Mouse (Mus musculus) lung, embryonic 14.5 days (tissue): Measurements from ENCODE around the gene H2-T22. TPM values are rescaled to one million over a fixed set of nuclear protein-coding genes. Genes with fewer than 3 reads are reported as not detected.
"Not testable (repeated sequence)": the region's sequence is repeated elsewhere in the genome, so short reads cannot be mapped to it uniquely, and the experiment has no call there.

Experiments
- ATAC-seq: fragments of 200-750 bp; cut with Nextera tagmentation; 2 replicates; pipeline ENCODE4 v1.8.0; 2017; ENCODE audit warnings: mild to moderate bottlenecking, moderate TSS enrichment, moderate library complexity; ENCODE audit not compliant: insufficient read depth
- DNase-seq: peaks from one replicate; pipeline ENCODE4 v3.0.0-alpha.2; 2015
- H3K27ac ChIP-seq: fragments of 300-500 bp; sonication (generic); 2 replicates; pipeline ENCODE4 v1.5.1; 2014; ENCODE audit warnings: low read depth, mild to moderate bottlenecking, moderate library complexity
- H3K27me3 ChIP-seq: fragments of 300-500 bp; sonication (generic); 2 replicates; pipeline ENCODE4 v1.6.1; 2014; ENCODE audit warnings: low read length, control low read depth; ENCODE audit not compliant: insufficient read depth
- H3K36me3 ChIP-seq: fragments of 300-500 bp; sonication (generic); 2 replicates; pipeline ENCODE4 v1.6.1; 2014; ENCODE audit warnings: control low read depth; ENCODE audit not compliant: insufficient read depth
- H3K4me1 ChIP-seq: fragments of 300-500 bp; sonication (generic); 2 replicates; pipeline ENCODE4 v1.6.1; 2014; ENCODE audit warnings: antibody characterized with exemption, control low read depth; ENCODE audit not compliant: insufficient read depth
- H3K4me2 ChIP-seq: fragments of 300-500 bp; sonication (generic); 2 replicates; pipeline ENCODE4 v1.6.1; 2014; ENCODE audit warnings: mild to moderate bottlenecking
- H3K4me3 ChIP-seq: fragments of 300-500 bp; sonication (generic); 2 replicates; pipeline ENCODE4 v1.5.1; 2014; ENCODE audit warnings: low read depth, low read length
- H3K9ac ChIP-seq: fragments of 300-500 bp; sonication (generic); 2 replicates; pipeline ENCODE4 v1.6.1; 2014
- H3K9me3 ChIP-seq: fragments of 300-500 bp; sonication (generic); 2 replicates; pipeline ENCODE4 v1.6.1; 2016; ENCODE audit warnings: low read depth, low read length, control low read depth
- CTCF ChIP-seq: IDR thresholded peaks from 2 replicates; pipeline ENCODE4 v1.5.1; 2016; ENCODE audit warnings: antibody characterized with exemption, low read depth
- WGBS: fragments of 180-500 bp; shearing (Covaris S2); extraction: QIAGEN DNeasy Blood & Tissue Kit; methylation state at CpG from one replicate; pipeline ENCODE4 v1.1.7; 2014; 5-methylcytosine and 5-hydroxymethylcytosine counted together
- polyA plus RNA-seq: library from polyadenylated mRNA; unstranded; fragments of >200 nt; fragmentation: Nextera tagmentation; extraction: Ambion mirVana; gene quantifications from 2 replicates; pipeline ENCODE4 v1.2.1, GENCODE M21; 2014

Gene H2-T22
- polyA plus RNA-seq, 1 experiment from 2014 or later, result 16.0 TPM

DNA sequence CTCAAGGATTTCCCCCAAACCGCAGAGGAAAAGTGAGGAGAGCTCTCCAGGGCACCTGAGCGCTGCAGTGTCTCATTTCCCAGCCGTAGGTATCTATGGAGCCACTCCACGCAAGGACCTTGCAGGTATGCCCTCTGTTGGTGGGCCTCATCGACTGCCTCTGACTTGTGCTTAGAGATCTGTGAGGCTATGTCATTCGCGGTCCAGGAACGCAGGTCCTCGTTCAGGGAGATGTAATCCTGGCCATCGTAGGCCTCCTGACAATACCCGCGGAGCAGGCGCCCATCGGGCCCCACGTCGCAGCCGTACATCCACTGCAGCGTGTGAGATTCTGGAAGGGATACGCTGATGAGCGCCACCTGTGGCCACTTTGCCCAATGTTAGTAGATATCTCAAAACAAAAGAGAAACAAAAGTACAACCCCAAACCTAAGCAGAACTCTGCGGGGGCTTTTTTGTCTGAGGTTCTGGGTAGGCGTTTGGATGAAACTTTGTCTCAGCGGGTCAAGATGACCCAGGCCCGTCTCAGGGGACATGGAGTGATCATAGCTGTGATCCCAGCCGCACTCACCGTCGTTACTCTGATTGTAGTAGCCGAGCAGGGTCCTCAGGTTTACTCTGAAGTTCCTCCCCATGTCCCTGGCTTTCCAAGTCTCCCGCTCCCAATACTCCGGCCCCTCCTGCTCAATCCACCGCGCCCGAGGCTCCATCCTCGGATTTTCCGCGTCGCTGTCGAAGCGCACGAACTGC lies 10.8 kb downstream of the H2-T22 start:
- not testable (repeated sequence) for H3K9me3 ChIP-seq, H3K4me1 ChIP-seq, H3K27me3 ChIP-seq, H3K27ac ChIP-seq, H3K36me3 ChIP-seq
- H3K9ac ChIP-seq, result peak overlapping the region; percentile 44; the same call in 1 of the 2 replicates
- peak; percentile 44; the same call in 1 of the 2 replicates for ATAC-seq
- DNase-seq, result peak; percentile 37
- TF ChIP-seq CTCF, result peak; percentile 53
- H3K4me3 ChIP-seq, result peak overlapping the region; percentile 41
- 3% methylated on average over 40 of the region's 40 CpGs for WGBS
- H3K4me2 ChIP-seq, result peak overlapping the region; percentile 80

DNA sequence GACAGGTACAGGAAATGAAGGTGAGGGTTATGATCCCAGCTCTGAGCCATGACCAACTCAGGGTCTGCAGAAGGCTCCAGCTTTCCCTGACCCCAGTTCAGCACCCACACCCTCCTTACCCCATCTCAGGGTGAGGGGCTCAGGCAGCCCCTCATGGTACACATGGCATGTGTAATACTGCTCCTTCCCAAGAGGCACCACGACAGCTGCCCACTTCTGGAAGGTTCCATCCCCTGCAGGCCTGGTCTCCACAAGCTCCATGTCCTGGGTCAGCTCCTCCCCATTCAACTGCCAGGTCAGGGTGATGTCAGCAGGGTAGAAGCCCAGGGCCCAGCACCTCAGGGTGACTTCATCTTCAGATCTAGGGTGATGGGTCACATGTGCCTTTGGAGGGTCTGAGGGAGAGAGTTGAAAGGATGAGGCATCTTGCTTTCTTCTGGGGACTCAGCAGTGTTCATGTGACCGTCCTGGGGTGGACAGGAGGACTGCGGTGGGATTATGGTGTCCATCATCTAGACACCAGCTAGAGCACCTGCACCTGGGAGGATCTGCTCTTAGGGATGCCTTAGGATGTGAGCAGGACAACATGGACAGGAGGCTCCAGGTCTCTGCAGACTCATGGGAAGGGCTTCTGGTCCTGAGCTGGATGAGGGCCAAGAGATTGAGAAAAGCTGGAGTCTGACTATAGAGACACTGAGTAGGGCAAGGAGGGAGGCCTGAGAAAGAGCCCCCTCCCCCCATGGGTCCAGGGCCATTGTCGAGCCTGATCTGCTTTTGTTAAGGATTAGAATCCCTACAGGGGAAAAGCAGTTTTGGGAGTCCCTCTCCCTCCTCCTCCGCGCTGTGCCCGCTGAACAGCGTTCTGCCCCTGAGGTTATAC lies 11.6 kb downstream of the H2-T22 start:
- WGBS, result 53% methylated on average over 8 of the region's 8 CpGs
- not testable (repeated sequence) for DNase-seq, H3K9ac ChIP-seq, H3K9me3 ChIP-seq, H3K27me3 ChIP-seq, H3K36me3 ChIP-seq, H3K4me1 ChIP-seq, H3K27ac ChIP-seq, ATAC-seq
- Histone ChIP-seq H3K4me3 (peak overlapping the region; percentile 41; the same call in 1 of the 2 replicates), H3K4me2 (peak overlapping the region; percentile 80)

DNA sequence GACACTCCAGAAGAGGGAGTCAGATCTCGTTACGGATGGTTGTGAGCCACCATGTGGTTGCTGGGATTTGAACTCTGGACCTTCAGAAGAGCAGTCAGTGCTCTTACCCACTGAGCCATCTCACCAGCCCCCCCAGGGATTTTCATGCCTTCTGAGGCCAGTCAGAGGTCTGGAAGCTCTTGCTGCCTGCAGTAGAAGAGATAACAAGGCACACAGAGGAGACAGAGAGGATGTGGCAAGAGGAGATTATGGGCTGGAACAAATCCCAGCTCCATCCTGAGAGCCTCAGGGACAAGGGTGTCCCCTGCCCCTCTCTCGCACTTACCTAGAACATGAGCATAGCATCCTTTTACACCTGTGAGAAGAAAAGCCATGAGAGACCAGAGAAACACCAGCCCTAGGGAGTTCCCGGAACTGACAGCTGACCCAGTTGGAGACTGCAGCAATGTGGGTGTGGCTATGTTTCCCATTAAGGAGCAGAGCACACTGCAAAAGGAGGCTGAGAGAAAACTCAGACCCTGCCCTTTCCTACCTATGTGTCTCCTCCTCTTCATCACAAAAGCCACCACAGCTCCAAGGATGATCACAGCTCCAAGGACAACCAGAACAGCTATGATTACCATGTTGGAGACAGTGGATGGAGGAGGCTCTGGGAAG lies 12.4 kb downstream of the H2-T22 start:
- not testable (repeated sequence) for H3K4me2 ChIP-seq, H3K36me3 ChIP-seq, H3K9ac ChIP-seq, H3K4me1 ChIP-seq, H3K9me3 ChIP-seq, H3K4me3 ChIP-seq, H3K27me3 ChIP-seq, H3K27ac ChIP-seq, ATAC-seq, DNase-seq
- 68% methylated on average over 2 of the region's 4 CpGs for WGBS

DNA sequence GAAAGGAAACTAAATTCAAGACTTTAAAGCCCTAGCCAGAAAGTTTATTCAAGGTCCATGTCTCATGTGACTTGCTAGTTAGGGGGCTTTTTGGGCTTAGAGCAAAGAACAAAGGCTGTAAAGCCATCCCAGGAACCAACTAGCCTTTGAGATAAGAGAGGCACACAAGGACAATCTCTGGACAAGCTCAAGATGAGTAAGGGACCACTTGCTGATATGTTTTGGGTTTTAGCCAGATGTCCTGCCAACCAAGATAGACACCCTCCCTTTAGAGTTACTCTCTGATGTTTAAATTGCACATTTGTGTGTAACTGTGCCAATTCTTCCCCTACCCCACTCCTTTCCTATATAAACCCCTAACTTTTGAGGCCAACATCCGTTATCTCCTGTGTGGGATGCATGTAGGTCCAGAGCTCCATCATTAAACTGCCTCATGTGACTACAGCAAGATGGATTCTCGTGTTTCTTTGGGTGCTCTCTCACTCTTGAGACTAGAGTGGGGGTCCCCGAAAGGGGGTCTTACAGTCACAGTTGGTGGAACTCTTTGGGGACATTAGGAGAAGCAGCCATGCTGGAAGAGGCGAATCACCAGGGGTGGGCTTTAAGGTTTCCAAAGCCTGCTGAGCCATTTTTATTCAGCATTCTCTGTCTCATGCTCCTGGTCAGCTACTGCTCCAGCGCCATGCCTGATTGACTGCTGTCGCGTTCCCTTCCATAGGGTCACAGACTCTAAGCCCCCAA lies 13.5 kb downstream of the H2-T22 start:
- 86% methylated on average over 7 of the region's 7 CpGs for WGBS
- H3K4me1 ChIP-seq, result no peaks in the 10 kb centered on the region
- no peak overlapping the region for H3K27ac ChIP-seq
- TF ChIP-seq CTCF, result no peak
- H3K27me3 ChIP-seq, result no peaks in the 10 kb centered on the region; the same call in none of the 2 replicates
- DNase-seq (no peak), ATAC-seq (no peak)
- H3K9ac ChIP-seq, result no peak overlapping the region
- no peaks in the 10 kb centered on the region for H3K36me3 ChIP-seq
- no peak overlapping the region for H3K4me2 ChIP-seq
- H3K4me3 ChIP-seq, result no peak overlapping the region
- H3K9me3 ChIP-seq, result no peaks in the 10 kb centered on the region

DNA sequence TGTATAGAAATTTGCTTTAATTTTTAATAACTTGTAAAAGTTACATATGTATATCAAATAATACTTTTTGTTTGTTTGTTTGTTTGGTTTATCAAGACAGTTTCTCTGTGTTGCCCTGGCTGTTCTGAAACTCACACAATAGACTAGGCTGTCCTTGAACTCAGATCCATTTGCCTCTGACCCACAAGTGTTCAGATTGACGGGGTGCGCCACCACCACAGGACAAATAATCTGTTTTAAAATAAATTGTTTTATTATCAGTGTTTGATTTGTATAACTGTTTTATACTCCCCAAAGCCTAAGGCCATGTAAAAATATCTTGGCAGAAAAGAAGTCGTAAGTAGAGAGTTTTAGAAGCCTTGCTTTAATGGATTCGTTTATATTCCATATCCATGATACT lies 14.9 kb downstream of the H2-T22 start:
- H3K4me1 ChIP-seq, result 0 out of 2 replicates have a peak, but pooled peaks cover 9% of the 10 kb centered on the region
- no peak overlapping the region for H3K27ac ChIP-seq
- H3K4me2 ChIP-seq, result no peak overlapping the region
- H3K9me3 ChIP-seq, result no peaks in the 10 kb centered on the region
- no peaks in the 10 kb centered on the region; the same call in none of the 2 replicates for H3K27me3 ChIP-seq
- no peak overlapping the region for H3K9ac ChIP-seq
- ATAC-seq, result no peak
- WGBS, result 77% methylated on average over 4 of the region's 4 CpGs
- TF ChIP-seq CTCF, result no peak
- no peak overlapping the region for H3K4me3 ChIP-seq
- DNase-seq, result no peak
- H3K36me3 ChIP-seq, result no peaks in the 10 kb centered on the region

DNA sequence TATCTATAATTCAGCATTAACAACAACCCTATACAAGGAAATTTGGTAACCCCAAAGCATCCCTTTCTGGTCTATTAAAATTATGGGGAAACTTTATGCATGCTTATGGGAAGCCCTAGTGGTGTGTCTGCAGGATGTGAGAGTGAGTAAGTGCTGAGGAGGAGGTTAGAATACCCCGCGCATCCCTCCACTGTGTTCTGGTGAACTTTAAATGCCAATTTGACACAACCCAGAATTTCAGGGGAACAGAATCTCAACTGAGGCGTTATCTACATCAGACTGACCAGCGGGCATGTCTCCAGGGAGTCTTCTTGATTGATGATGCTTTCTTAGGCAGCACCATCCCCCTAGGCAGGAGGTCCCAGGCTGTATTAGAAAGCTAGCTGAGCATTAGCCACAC lies 16.6 kb downstream of the H2-T22 start:
- no peak for ATAC-seq
- H3K27ac ChIP-seq, result no peak overlapping the region
- no peaks in the 10 kb centered on the region for H3K36me3 ChIP-seq
- 47% methylated on average over 4 of the region's 4 CpGs for WGBS
- DNase-seq, result no peak
- TF ChIP-seq CTCF, result no peak
- H3K4me2 ChIP-seq, result no peak overlapping the region
- 0 out of 2 replicates have a peak, but pooled peaks cover 9% of the 10 kb centered on the region for H3K4me1 ChIP-seq
- H3K9me3 ChIP-seq, result no peaks in the 10 kb centered on the region
- H3K27me3 ChIP-seq, result no peaks in the 10 kb centered on the region
- H3K4me3 ChIP-seq, result no peak overlapping the region
- no peak overlapping the region for H3K9ac ChIP-seq
